Mouse (Mus musculus): ENCODE results near the gene Catsper3.

The Catsper3 gene

DNA sequence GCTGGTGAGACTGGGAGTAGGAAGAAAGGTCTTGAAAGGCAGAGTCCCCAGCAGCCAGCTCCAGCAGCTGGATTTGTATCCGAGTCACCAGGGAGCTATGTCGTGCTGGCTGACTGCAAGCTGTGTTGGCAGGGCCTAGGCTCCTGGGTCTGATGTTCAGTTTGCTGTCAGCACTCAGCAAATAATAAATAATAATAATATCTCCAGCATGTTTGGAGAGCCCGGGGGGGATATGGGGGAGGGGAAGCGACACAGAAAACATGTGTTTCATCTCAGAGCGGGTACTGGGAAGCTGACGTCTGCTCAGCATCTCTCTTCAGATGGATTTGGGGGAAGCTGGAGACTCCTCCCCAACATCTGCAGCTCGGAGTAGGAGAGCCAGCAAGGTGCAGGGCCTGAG lies 71.4 kb downstream of the Catsper3 start:
- no peak for DNase-seq

DNA sequence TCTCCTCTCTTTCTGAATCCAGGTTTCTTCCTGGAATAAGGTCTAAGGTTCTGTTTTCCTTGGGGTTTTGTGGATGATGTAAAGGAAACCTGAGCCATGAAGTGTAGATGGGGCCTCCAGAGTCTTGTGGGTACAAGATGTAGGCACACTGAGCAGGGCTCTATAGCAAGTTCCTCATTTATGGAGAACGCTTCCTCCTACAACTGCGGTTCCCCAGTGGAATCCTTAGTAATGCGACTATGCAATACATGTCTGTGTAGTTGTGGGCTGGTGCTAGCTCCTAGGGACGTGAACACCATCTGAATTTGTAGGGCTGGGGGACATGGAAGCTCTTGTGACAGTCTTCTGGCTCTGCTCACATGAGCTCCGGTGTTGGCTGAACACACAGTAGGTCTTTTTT lies 74.1 kb downstream of the Catsper3 start:
- DNase-seq, result no peak
